Mouse (Mus musculus) limb, embryonic 14.5 days (tissue): Measurements from ENCODE around the gene Aldh1a2. TPM values are rescaled to one million over a fixed set of nuclear protein-coding genes. Genes with fewer than 3 reads are reported as not detected.

Experiments
- ATAC-seq: fragments of 200-750 bp; cut with Nextera tagmentation; 2 replicates; pipeline ENCODE4 v1.8.0; 2017; ENCODE audit warnings: low read depth, moderate number of reproducible peaks, moderate TSS enrichment; ENCODE audit not compliant: low FRiP score
- DNase-seq: peaks from one replicate; pipeline ENCODE4 v3.0.0-alpha.2; 2015; ENCODE audit warnings: low spot score
- H3K27ac ChIP-seq: fragments of 300-500 bp; sonication (generic); replicated peaks from 2 replicates; pipeline ENCODE4 v1.5.1; 2014; ENCODE audit warnings: low read depth, mild to moderate bottlenecking, low read length, moderate library complexity, mixed read lengths
- H3K27me3 ChIP-seq: fragments of 300-500 bp; sonication (generic); 2 replicates; pipeline ENCODE4 v1.6.1; 2014; ENCODE audit warnings: low read length, mixed read lengths; ENCODE audit not compliant: control insufficient read depth, insufficient read depth
- H3K36me3 ChIP-seq: fragments of 300-500 bp; sonication (generic); 2 replicates; pipeline ENCODE4 v1.6.1; 2014; ENCODE audit warnings: mild to moderate bottlenecking, low read length, moderate library complexity, mixed read lengths; ENCODE audit not compliant: control insufficient read depth, insufficient read depth
- H3K4me1 ChIP-seq: fragments of 300-500 bp; sonication (generic); 2 replicates; pipeline ENCODE4 v1.6.1; 2014; ENCODE audit warnings: antibody characterized with exemption, low read length, mixed read lengths; ENCODE audit not compliant: control insufficient read depth, insufficient read depth
- H3K4me2 ChIP-seq: fragments of 300-500 bp; sonication (generic); replicated peaks from 2 replicates; pipeline ENCODE4 v1.6.1; 2014; ENCODE audit warnings: low read depth, mild to moderate bottlenecking, low read length, moderate library complexity; ENCODE audit not compliant: severe bottlenecking
- H3K4me3 ChIP-seq: fragments of 300-500 bp; sonication (generic); replicated peaks from 2 replicates; pipeline ENCODE4 v1.5.1; 2014; ENCODE audit warnings: low read length
- H3K9ac ChIP-seq: fragments of 300-500 bp; sonication (generic); 2 replicates; pipeline ENCODE4 v1.6.1; 2014; ENCODE audit warnings: mild to moderate bottlenecking, low read depth, low read length, moderate library complexity; ENCODE audit not compliant: severe bottlenecking
- H3K9me3 ChIP-seq: fragments of 300-500 bp; sonication (generic); 2 replicates; pipeline ENCODE4 v1.6.1; 2016; ENCODE audit warnings: low read length; ENCODE audit not compliant: control insufficient read depth
- POLR2A ChIP-seq: fragments of 200-500 bp; IDR thresholded peaks from 2 replicates; pipeline ENCODE4 v1.8.0; 2012; ENCODE audit warnings: inconsistent platforms, mild to moderate bottlenecking, moderate library complexity, borderline replicate concordance; ENCODE audit not compliant: insufficient read depth, insufficient read length; ENCODE audit errors: extremely low read depth
- WGBS: fragments of 180-500 bp; shearing (Covaris S2); extraction: QIAGEN DNeasy Blood & Tissue Kit; methylation state at CpG from one replicate; pipeline ENCODE4 v1.1.7; 2014; 5-methylcytosine and 5-hydroxymethylcytosine counted together
- polyA plus RNA-seq, 2 experiments: library from polyadenylated mRNA; depleted of rRNA in 1 of 2; stranded (reverse) in 1 of 2; unstranded in 1 of 2; fragments of >200 nt; fragmentation: Nextera tagmentation in 1 of 2; extraction: Ambion mirVana in 1 of 2; gene quantifications; 2 replicates each; pipeline versions ENCODE4 v1.2.1 to v1.2.3; 2012 to 2014

Aldh1a2 gene
- polyA plus RNA-seq, 2 experiments: 14.8 to 16.3 TPM

- no peak overlapping the region for H3K4me2 ChIP-seq
- H3K4me1 ChIP-seq: peaks cover 5% of the 10 kb centered on the region
- peaks cover 16% of the 10 kb centered on the region; the same call in 1 of the 2 replicates for H3K27me3 ChIP-seq
- ATAC-seq (no peak), DNase-seq (no peak)
- H3K9me3 ChIP-seq: no peaks in the 10 kb centered on the region
- no peak for TF ChIP-seq POLR2A
- no peak overlapping the region for H3K4me3 ChIP-seq
- H3K36me3 ChIP-seq: no peaks in the 10 kb centered on the region
- H3K27ac ChIP-seq: no peak overlapping the region
- no peak overlapping the region for H3K9ac ChIP-seq
- 48% methylated on average over 5 of the region's 5 CpGs for WGBS
Observed at GRCm38 (mm10) chr9:71242412-71242781, 26.8 kb downstream of the Aldh1a2 start.

GRCm38 (mm10) chr9:71254380-71254779, 38.8 kb downstream of the Aldh1a2 start:
- Histone ChIP-seq H3K36me3 (no peaks in the 10 kb centered on the region), H3K4me1 (no peaks in the 10 kb centered on the region), H3K27me3 (no peaks in the 10 kb centered on the region; the same call in 1 of the 2 replicates), H3K9me3 (no peaks in the 10 kb centered on the region), H3K4me3 (no peak overlapping the region), H3K4me2 (no peak overlapping the region), H3K27ac (no peak overlapping the region), H3K9ac (no peak overlapping the region)
- DNase-seq: no peak
- 62% methylated on average over 2 of the region's 2 CpGs for WGBS
- ATAC-seq: no peak
- no peak for TF ChIP-seq POLR2A

GRCm38 (mm10) chr9:71262711-71263110, 47.1 kb downstream of the Aldh1a2 start:
- Histone ChIP-seq H3K9ac (no peak overlapping the region), H3K4me1 (no peaks in the 10 kb centered on the region), H3K27me3 (no peaks in the 10 kb centered on the region), H3K27ac (no peak overlapping the region), H3K9me3 (no peaks in the 10 kb centered on the region), H3K4me2 (no peak overlapping the region), H3K4me3 (no peak overlapping the region), H3K36me3 (no peaks in the 10 kb centered on the region)
- ATAC-seq: no peak
- 37% methylated on average over 3 of the region's 3 CpGs for WGBS
- TF ChIP-seq POLR2A: no peak
- no peak for DNase-seq

- Histone ChIP-seq H3K4me3 (no peak overlapping the region), H3K4me1 (no peaks in the 10 kb centered on the region), H3K9ac (no peak overlapping the region), H3K27me3 (0 out of 2 replicates have a peak, but pooled peaks cover 1% of the 10 kb centered on the region), H3K36me3 (no peaks in the 10 kb centered on the region), H3K4me2 (no peak overlapping the region), H3K27ac (no peak overlapping the region), H3K9me3 (no peaks in the 10 kb centered on the region)
- DNase-seq (no peak), ATAC-seq (no peak)
- 76% methylated on average over 5 of the region's 5 CpGs for WGBS
- TF ChIP-seq POLR2A: no peak
Observed at GRCm38 (mm10) chr9:71269711-71270110, 54.1 kb downstream of the Aldh1a2 start.

- no peaks in the 10 kb centered on the region for H3K36me3 ChIP-seq
- no peak overlapping the region for H3K27ac ChIP-seq
- ATAC-seq: no peak
- DNase-seq: no peak
- no peaks in the 10 kb centered on the region for H3K9me3 ChIP-seq
- H3K4me3 ChIP-seq: no peak overlapping the region
- no peak overlapping the region for H3K4me2 ChIP-seq
- WGBS: 76% methylated on average over 3 of the region's 3 CpGs
- no peak overlapping the region for H3K9ac ChIP-seq
- no peak for TF ChIP-seq POLR2A
- no peaks in the 10 kb centered on the region for H3K4me1 ChIP-seq
- H3K27me3 ChIP-seq: 0 out of 2 replicates have a peak, but pooled peaks cover 6% of the 10 kb centered on the region
Observed at GRCm38 (mm10) chr9:71270205-71270604, 54.6 kb downstream of the Aldh1a2 start.
